Mouse (Mus musculus) forebrain, embryonic 15.5 days (tissue): ENCODE data around the gene Fbxw15. TPM values are rescaled to one million over a fixed set of nuclear protein-coding genes. Genes with fewer than 3 reads are reported as not detected.
"Not testable (repeated sequence)": the region's sequence is repeated elsewhere in the genome, so short reads cannot be mapped to it uniquely, and the experiment has no call there.

Source experiments
- ATAC-seq: fragments of 200-750 bp; cut with Nextera tagmentation; replicated peaks from 2 replicates; pipeline ENCODE4 v1.8.0; 2017; ENCODE audit warnings: mild to moderate bottlenecking, moderate TSS enrichment, moderate library complexity
- H3K27ac ChIP-seq: fragments of 300-500 bp; sonication (generic); replicated peaks from 2 replicates; pipeline ENCODE4 v1.5.1; 2015; ENCODE audit warnings: mild to moderate bottlenecking, inconsistent platforms
- H3K27me3 ChIP-seq: fragments of 300-500 bp; sonication (generic); 2 replicates; pipeline ENCODE4 v1.6.1; 2015; ENCODE audit warnings: inconsistent platforms
- H3K36me3 ChIP-seq: fragments of 300-500 bp; sonication (generic); 2 replicates; pipeline ENCODE4 v1.6.1; 2015; ENCODE audit warnings: mild to moderate bottlenecking, inconsistent platforms
- H3K4me1 ChIP-seq: fragments of 300-500 bp; sonication (generic); 2 replicates; pipeline ENCODE4 v1.6.1; 2015; ENCODE audit warnings: inconsistent platforms
- H3K4me2 ChIP-seq: fragments of 300-500 bp; sonication (generic); replicated peaks from 2 replicates; pipeline ENCODE4 v1.6.1; 2015; ENCODE audit warnings: mild to moderate bottlenecking, inconsistent platforms
- H3K4me3 ChIP-seq: fragments of 300-500 bp; sonication (generic); 2 replicates; pipeline ENCODE4 v1.5.1; 2015; ENCODE audit warnings: mild to moderate bottlenecking, inconsistent platforms
- H3K9ac ChIP-seq: fragments of 300-500 bp; sonication (generic); replicated peaks from 2 replicates; pipeline ENCODE4 v1.6.1; 2015; ENCODE audit warnings: mild to moderate bottlenecking, inconsistent platforms
- H3K9me3 ChIP-seq: fragments of 300-500 bp; sonication (generic); 2 replicates; pipeline ENCODE4 v1.6.1; 2016; ENCODE audit warnings: inconsistent platforms
- WGBS: fragments of 180-500 bp; shearing (Covaris S2); methylation state at CpG from one replicate; pipeline ENCODE4 v1.1.7; 2015; ENCODE audit warnings: mixed read lengths; 5-methylcytosine and 5-hydroxymethylcytosine counted together
- polyA plus RNA-seq: library from polyadenylated mRNA; unstranded; fragments of >200 nt; fragmentation: Nextera tagmentation; extraction: Ambion mirVana; gene quantifications from 2 replicates; pipeline ENCODE4 v1.2.1, GENCODE M21; 2015

Gene Fbxw15
- not detected in 2 replicates for polyA plus RNA-seq

DNA sequence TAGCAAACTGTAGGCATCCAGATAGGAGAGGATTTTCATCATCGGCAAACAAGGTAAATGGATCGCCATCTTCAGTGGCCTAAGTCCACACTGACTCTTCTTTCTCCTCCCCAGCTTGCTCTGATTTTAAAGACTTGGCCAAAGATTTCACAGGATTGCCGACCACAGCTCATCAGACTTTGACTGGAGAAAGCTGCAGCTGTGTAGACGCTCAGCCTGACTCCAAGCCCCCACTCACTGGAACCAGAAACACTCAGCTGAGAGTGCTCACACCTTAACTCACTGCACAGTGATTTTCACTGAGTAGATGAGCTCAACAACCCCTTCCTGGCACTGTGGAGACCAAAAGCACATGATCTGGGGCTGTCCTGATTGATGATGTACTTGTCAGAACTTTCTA is at the start of gene Fbxw15:
Gene Fbxw15 (minus strand): TSS at position 101 of the 400 bp plus-strand sequence.
- H3K4me3 ChIP-seq, H3K9me3 ChIP-seq, H3K4me1 ChIP-seq, H3K27me3 ChIP-seq, ATAC-seq, H3K4me2 ChIP-seq, H3K36me3 ChIP-seq, H3K9ac ChIP-seq, H3K27ac ChIP-seq: not testable (repeated sequence)
- 90% methylated on average over 4 of the region's 4 CpGs for WGBS

GRCm38 (mm10) chr9:109606837-109607236 is 38.8 kb upstream of the Fbxw15 start:
- not testable (repeated sequence) for ATAC-seq, H3K4me1 ChIP-seq, H3K4me2 ChIP-seq, H3K9ac ChIP-seq, H3K27me3 ChIP-seq, H3K36me3 ChIP-seq, H3K4me3 ChIP-seq, H3K27ac ChIP-seq, H3K9me3 ChIP-seq
- WGBS = 39% methylated on average over 5 of the region's 5 CpGs

DNA sequence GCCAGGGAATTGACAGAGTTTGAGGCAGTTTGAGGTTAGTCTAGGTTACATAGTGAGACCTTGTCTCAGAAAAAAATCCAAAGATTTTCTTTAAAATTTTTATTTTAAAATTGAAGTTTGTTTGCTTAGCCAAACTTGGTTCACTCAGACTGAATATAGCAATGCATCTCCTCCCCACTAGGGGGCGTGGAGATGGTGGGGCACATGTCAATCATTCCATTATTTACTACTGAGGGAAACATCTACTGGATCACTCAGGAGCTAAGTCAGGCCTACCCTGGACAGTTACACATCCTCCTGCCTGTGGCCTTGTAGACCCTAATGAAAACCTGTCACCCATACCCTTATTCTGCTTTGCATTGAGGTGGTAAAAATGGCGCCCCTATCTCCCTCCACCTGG is 34.1 kb upstream of the Fbxw15 start:
- H3K36me3 ChIP-seq, H3K4me2 ChIP-seq, H3K9me3 ChIP-seq, H3K4me1 ChIP-seq, ATAC-seq, H3K27ac ChIP-seq, H3K27me3 ChIP-seq, H3K4me3 ChIP-seq, H3K9ac ChIP-seq: not testable (repeated sequence)
- 64% methylated on average over 2 of the region's 2 CpGs for WGBS

DNA sequence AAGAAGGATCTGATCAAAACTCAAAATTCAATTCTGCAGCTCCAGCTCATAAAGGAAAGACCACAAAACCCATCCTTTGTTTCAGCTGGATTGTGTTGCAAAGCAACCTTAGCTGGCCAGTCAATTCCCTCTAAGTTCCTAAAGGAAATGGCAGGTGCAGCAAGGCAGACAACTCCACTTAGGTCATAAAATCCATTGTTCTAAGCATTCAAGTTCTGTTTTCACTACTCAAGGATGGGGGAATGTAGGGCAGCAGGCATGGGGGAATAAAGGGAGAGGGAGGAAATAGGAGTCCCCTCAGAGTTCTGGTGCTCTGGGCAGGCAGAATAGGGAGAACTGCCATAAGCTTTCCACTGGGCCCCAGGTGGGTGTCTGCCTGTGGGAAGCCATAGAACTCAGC is 29.2 kb upstream of the Fbxw15 start:
- Histone ChIP-seq H3K27me3 (no peaks in the 10 kb centered on the region), H3K27ac (no peak overlapping the region), H3K36me3 (no peaks in the 10 kb centered on the region), H3K4me1 (no peaks in the 10 kb centered on the region), H3K4me3 (no peak overlapping the region), H3K9me3 (no peaks in the 10 kb centered on the region), H3K9ac (no peak overlapping the region), H3K4me2 (no peak overlapping the region)
- no peak for ATAC-seq

- Histone ChIP-seq H3K27ac (no peak overlapping the region), H3K4me1 (no peaks in the 10 kb centered on the region), H3K9ac (no peak overlapping the region), H3K4me2 (no peak overlapping the region), H3K36me3 (no peaks in the 10 kb centered on the region), H3K27me3 (no peaks in the 10 kb centered on the region), H3K9me3 (no peaks in the 10 kb centered on the region), H3K4me3 (no peak overlapping the region)
- WGBS = 77% methylated on average over 2 of the region's 2 CpGs
- no peak for ATAC-seq
Observed at GRCm38 (mm10) chr9:109594866-109595265, 26.8 kb upstream of the Fbxw15 start.

- no peak overlapping the region for H3K9ac ChIP-seq
Observed at GRCm38 (mm10) chr9:109565546-109565945, 2.5 kb downstream of the Fbxw15 start.

DNA sequence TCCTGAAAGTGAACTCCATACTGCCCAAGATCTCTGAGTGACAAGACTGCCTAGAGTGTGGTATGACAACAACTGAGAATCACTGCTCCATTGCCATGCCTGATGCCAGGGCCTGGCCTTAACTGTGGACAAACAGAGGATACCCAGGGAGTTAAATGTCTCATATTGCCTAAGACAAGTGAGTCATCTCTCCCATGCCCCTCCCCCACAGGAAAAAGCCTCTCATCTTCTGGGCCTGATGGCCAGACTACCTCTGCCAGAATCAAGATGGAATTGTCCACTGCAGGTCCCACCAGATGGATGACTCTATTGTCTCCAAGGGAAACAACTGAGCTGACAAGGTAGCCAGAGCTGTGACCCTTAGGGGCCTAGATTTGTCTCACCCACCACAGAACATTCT is 6.0 kb downstream of the Fbxw15 start:
- not testable (repeated sequence) for ATAC-seq, H3K9ac ChIP-seq, H3K4me2 ChIP-seq, H3K27me3 ChIP-seq, H3K36me3 ChIP-seq, H3K9me3 ChIP-seq, H3K4me1 ChIP-seq, H3K4me3 ChIP-seq, H3K27ac ChIP-seq

More at GRCm38 (mm10) chr9:109565546-109565945, 2.5 kb downstream of the Fbxw15 start:
- H3K4me1 ChIP-seq = no peaks in the 10 kb centered on the region
- H3K4me2 ChIP-seq = no peak overlapping the region
- H3K27me3 ChIP-seq = no peaks in the 10 kb centered on the region
- no peak overlapping the region for H3K4me3 ChIP-seq
- H3K36me3 ChIP-seq = no peaks in the 10 kb centered on the region
- H3K9me3 ChIP-seq = no peaks in the 10 kb centered on the region
- 80% methylated on average over 1 of the region's 1 CpGs for WGBS
- no peak overlapping the region for H3K27ac ChIP-seq
- ATAC-seq = no peak

DNA sequence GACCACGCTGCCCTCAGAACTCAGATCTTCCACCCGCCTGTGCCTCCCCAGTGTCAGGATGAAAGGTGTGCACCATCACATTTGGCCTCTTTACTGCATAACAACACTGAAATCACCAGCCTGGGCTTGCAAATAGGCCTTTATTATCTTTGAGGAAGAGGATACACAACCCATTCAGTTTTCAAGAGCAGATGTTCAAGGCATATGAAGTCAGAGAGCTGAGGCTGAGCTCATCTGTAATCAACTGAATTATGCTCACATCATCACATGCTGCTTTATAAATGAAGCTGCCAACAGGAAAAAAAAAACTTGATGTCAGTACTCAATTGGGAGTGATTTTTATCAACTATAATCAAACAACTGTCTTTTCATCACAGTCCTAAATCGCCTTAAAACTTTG is 15.6 kb downstream of the Fbxw15 start:
- Histone ChIP-seq H3K4me2 (no peak overlapping the region), H3K9me3 (no peaks in the 10 kb centered on the region), H3K36me3 (no peaks in the 10 kb centered on the region), H3K27me3 (no peaks in the 10 kb centered on the region), H3K4me3 (no peak overlapping the region), H3K4me1 (no peaks in the 10 kb centered on the region), H3K27ac (no peak overlapping the region), H3K9ac (no peak overlapping the region)
- 84% methylated on average over 3 of the region's 3 CpGs for WGBS
- no peak for ATAC-seq

GRCm38 (mm10) chr9:109549666-109550065 is 18.4 kb downstream of the Fbxw15 start:
- H3K4me3 ChIP-seq, ATAC-seq, H3K4me2 ChIP-seq, H3K9ac ChIP-seq, H3K27me3 ChIP-seq, H3K9me3 ChIP-seq, H3K36me3 ChIP-seq, H3K4me1 ChIP-seq, H3K27ac ChIP-seq: not testable (repeated sequence)
- WGBS = 7% methylated on average over 2 of the region's 2 CpGs

- Histone ChIP-seq H3K4me2 (no peak overlapping the region), H3K9ac (no peak overlapping the region), H3K27ac (no peak overlapping the region), H3K4me1 (no peaks in the 10 kb centered on the region), H3K27me3 (no peaks in the 10 kb centered on the region), H3K4me3 (no peak overlapping the region), H3K36me3 (no peaks in the 10 kb centered on the region), H3K9me3 (no peaks in the 10 kb centered on the region)
- no peak for ATAC-seq
- WGBS = 72% methylated on average over 5 of the region's 5 CpGs
Observed at GRCm38 (mm10) chr9:109523385-109524064, 44.5 kb downstream of the Fbxw15 start.

Other genes with a start within 250 kb of the Fbxw15 start
- gene Fbxw28, start 228.6 kb downstream of the Fbxw15 start, polyA plus RNA-seq = not detected in 2 replicates
- not detected in 2 replicates for gene Fbxw22, start 164.0 kb downstream of the Fbxw15 start, polyA plus RNA-seq
- gene Fbxw16, start 119.1 kb downstream of the Fbxw15 start, polyA plus RNA-seq = not detected in 2 replicates
- not detected in 2 replicates for gene Fbxw19, start 72.4 kb downstream of the Fbxw15 start, polyA plus RNA-seq
- gene Fbxw24, start 57.8 kb upstream of the Fbxw15 start, polyA plus RNA-seq = not detected in 2 replicates
- gene Fbxw25, start 96.4 kb upstream of the Fbxw15 start, polyA plus RNA-seq = not detected in 2 replicates
- gene Fbxw18, start 134.4 kb upstream of the Fbxw15 start, polyA plus RNA-seq = not detected in 2 replicates
- not detected in 2 replicates for gene Fbxw26, start 177.8 kb upstream of the Fbxw15 start, polyA plus RNA-seq
- gene Fbxw27, start 222.4 kb upstream of the Fbxw15 start, polyA plus RNA-seq = 0.14 TPM in 1 of 2 replicates, not detected in the other
- not detected in 2 replicates for gene Spink8, start 244.0 kb upstream of the Fbxw15 start, polyA plus RNA-seq